Mouse (Mus musculus) adrenal gland (tissue): Measurements from ENCODE around the gene Pdzrn4.

Source experiments
- intact Hi-C: fragments of 180-260 bp; cut with DNase I; formaldehyde crosslinking; loops from one replicate; pipeline ENCODE4 v1.15.1; 2025

The Pdzrn4 gene

GRCm38 (mm10) chr15:92580742-92581383, 184.2 kb downstream of the Pdzrn4 start:
- intact Hi-C loops = no loop called here

GRCm38 (mm10) chr15:92584357-92585138, 187.9 kb downstream of the Pdzrn4 start:
- intact Hi-C loops = no loop called here

- intact Hi-C loops = no loop called here
Observed at GRCm38 (mm10) chr15:92587431-92587830, 190.8 kb downstream of the Pdzrn4 start.

DNA sequence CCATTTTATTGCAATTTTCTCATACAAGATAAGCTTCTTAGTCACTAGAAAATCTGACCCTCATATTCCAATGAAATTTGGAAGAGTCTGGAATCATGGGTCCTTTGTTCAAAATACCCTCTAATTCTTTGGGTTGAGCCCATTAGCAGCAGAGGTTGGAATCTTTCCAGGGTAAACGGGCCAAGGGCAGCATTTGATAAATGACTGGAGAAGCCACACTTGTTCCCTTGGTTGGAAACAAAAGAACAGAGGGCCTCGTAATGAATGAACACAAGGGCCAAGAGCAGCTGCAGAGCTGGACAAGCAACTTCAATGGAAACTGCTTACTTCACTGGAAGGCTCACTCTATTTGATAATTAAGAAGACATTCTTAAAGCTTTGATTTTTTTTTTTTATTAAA, 198.0 kb downstream of the Pdzrn4 start:
- intact Hi-C loops = no loop called here

GRCm38 (mm10) chr15:92597011-92597780, 200.5 kb downstream of the Pdzrn4 start:
- intact Hi-C loops = no loop called here

- intact Hi-C loops = no loop called here
Observed at GRCm38 (mm10) chr15:92598380-92599295, 202.0 kb downstream of the Pdzrn4 start.

- intact Hi-C loops = no loop called here
Observed at GRCm38 (mm10) chr15:92599381-92599780, 202.7 kb downstream of the Pdzrn4 start.

- intact Hi-C loops = no loop called here
Observed at GRCm38 (mm10) chr15:92610866-92611265, 214.2 kb downstream of the Pdzrn4 start.

DNA sequence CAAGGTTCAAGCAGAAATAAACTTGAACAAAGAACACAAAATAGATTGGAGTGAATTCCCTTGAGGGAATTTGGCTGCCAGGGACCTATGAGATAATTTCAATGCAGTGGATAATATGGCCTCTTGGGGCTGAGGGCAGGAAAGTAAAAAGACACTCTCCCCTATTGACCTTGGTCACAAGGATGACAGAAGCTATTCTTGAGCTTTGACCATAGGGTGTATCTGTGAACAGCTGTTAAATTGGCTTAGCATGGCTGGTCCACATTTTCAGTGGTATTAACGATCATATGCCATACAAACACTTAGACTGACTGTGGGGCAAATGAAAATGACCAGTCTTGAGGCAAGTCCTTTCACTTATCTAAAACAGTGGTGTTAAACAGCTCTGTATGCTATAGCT, 215.7 kb downstream of the Pdzrn4 start:
- intact Hi-C loops = no loop called here

DNA sequence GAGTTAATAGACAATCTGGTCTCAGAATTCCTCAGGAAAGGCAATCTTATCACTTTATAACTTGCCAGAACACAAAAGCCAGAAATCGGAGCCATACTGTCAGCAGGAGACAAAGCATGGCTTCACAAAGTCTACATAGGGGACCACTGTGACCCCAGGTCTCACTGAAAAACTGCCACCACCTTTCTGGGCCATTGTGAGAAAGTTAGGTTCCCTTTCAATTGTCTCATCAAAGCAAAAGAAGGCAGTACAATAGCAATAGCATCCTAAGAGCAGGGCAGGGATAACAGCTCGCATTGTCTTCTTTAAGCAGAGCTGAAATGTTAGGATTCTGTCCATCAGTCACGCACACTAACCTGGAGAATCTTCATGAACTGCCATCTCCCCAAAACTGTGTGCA, 216.5 kb downstream of the Pdzrn4 start:
- intact Hi-C loops = no loop called here

DNA sequence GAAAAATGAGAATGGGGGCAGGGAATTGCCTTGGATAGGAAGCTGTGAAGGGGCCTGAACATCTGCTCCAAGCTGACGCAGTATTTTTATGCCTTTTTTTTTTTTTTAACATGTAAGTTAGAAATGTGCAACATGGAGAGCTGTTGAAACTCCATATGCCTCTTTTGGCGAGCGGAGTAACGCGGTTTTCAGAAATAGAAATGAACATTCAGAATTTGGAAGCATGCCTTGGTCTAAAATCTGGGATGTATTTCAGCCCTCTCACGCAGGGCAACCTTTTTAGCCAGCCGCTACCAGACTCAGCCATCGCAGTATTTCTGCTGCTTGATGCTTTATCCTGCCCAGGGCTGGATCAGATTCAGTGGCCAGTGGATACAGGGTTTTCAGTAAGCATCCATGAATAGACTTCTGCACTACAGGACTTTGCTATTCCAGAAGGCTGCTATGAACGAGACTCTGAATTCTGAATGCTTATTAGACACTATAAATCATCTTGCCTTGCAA, 225.1 kb downstream of the Pdzrn4 start:
- intact Hi-C loops = no loop called here

DNA sequence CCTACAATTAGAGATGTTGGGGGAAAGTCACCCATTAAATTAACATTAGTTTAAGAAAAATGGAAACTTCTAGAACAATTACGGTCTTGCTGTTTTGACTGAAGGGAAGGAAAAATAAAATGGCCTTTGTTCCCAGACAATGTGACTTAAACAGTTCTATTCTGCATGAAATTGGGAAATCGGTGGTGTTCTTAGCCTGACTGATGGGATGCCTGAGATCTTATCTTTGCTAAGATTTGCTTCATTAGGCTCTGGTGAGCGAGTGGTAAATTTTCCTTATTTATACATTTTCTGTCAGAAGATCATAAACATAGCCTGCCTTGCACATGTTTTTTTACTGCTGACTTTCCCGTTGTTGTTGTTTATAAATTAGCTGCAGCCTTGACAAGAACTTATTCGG, 225.6 kb downstream of the Pdzrn4 start:
- intact Hi-C loops = no loop called here

DNA sequence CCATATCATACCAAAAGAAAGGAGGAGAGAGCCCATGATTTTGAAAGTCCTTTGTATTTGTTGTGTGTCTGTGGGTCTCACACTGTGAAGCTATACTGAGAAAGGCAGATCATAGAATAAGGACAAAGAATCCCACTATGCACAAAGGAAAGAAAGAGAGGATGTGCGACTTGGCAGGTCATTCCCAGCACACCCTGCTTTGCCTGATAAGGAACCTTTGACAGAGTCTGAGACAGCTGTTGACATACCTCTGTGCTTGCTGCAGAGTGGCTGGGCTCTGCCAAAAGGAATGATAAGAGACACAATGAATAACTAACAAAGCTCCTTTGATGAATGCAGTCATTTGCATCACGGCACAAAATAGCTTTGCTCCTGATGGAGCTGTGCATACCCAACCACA, 232.5 kb downstream of the Pdzrn4 start:
- intact Hi-C loops = no loop called here

DNA sequence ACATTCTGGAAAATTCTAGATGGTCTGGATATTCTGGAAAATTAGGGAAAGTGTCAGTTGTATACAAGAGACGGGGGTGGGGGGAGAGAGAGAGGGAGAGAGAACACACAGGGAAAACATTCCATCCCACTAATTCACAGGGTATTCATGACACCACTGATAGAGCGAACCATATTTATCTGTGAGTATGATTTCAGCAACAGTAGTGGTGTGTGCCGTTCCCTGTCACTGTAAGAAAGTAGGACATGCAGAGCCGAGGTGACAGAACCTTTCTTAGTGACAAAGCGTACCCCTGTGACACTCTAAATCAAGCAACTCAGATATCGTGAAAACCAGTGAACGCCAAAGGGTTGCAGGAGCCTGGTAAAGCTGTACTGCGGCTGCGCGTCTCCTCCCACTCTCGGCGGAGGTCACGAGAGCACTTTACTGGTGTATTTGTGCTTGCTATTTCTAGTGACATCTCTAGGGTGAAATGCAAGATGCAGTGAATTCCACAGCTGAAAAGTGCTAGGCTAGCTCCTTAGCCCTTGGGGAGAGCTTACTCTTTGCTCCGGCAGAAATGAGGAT, 237.4 kb downstream of the Pdzrn4 start:
- intact Hi-C loops = no loop called here

DNA sequence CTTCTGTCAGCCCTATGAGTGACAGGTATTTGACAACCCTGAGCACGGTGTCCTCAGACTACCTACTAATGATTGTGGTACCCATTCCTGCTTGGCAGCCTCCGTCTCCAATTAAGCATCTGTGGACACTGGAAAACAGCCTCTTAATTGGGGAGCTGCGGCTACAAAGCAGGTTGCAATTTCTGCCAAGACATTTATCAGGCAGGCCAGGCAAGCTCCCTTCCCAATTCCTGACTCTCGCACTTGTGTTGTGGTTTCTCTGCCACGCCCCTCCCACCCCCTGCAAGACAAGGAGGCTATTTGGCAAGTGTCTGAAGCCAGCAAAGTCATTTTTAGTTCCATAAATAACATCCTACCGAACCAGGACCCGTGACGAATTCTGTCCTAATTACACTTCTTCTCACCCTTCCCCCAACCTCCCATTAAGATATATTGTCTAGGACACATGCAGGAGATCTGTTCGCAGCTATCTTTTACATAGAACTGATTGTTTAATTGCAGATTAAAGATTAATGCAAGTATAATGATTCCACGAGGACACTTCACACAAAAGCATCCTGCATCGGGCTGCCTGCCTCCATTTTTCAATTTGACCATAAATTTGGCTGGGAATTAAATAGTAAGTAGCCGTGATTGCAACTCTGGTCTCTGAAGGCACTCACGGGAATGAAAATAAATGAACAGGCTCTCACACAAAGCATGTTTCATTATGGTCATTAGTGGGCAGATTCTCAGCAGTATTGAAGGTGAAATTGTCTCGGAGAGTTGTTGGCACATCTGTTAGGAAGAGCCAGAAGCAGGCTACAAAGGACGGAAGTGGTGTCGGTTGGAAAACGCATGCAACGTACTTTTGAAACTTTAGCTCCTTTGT, 243.8 kb downstream of the Pdzrn4 start:
- intact Hi-C loops = no loop called here

- intact Hi-C loops = no loop called here
Observed at GRCm38 (mm10) chr15:92671279-92672051, 274.8 kb downstream of the Pdzrn4 start.

GRCm38 (mm10) chr15:92676096-92676495, 279.4 kb downstream of the Pdzrn4 start:
- intact Hi-C loops = no loop called here

DNA sequence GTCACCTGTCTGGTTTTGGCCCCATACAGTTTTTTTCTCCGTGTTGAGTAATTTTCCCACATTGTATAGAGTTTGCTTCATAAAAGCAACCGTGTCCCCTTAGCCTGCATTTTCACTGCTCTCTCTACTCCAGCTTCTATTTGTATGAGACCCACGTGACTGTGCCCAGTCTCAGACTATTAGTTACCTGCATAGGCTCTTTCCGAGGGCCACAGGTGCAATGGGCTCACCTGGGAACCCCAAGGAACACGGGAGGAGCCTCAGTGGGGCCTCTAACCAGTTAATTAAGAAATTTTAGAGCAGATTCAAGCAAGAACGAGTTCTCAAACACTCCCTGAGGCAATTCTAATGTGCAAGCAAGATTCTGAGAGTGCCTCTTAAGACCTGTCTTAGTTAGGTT, 281.7 kb downstream of the Pdzrn4 start:
- intact Hi-C loops = no loop called here

DNA sequence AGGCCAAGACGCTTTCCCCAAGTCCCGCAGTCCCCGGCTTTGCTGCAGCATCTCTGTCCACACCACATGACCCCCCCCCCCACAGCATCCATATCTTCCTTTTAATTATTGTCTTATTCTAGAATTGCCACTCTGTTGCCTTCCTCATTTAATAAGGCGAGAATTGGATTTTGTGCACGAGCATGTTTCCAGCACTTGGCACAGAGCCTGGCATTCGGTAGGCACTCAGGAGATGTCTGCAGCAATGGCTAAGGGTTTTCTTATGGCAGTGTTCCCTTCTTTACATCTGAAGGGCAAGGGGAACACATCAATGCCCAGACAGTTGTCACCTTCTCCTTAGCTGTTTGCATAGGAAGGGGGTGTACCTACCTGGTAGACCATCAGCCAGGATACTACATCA, 282.9 kb downstream of the Pdzrn4 start:
- intact Hi-C loops = no loop called here
